Mouse (Mus musculus): Measurements from ENCODE around the gene Cacng4. TPM values are rescaled to one million over a fixed set of nuclear protein-coding genes. Genes with fewer than 3 reads are reported as not detected.

The Cacng4 gene
- polyA plus RNA-seq, 1 experiment from 2014 or later: 2.3 TPM

- DNase-seq (peak; percentile 17), ATAC-seq (ENCODE audit: insufficient read depth) (no peak)
- WGBS: 57% methylated on average over 6 of the region's 6 CpGs
- Histone ChIP-seq H3K27ac (ENCODE audit: low read depth) (no peak overlapping the region), H3K9ac (no peak overlapping the region), H3K27me3 (ENCODE audit: insufficient read depth, low read length) (no peaks in the 10 kb centered on the region), H3K9me3 (ENCODE audit: low read depth, low read length) (no peaks in the 10 kb centered on the region), H3K4me2 (no peak overlapping the region), H3K4me3 (ENCODE audit: low read depth, low read length) (no peak overlapping the region), H3K4me1 (ENCODE audit: insufficient read depth) (no peaks in the 10 kb centered on the region), H3K36me3 (ENCODE audit: insufficient read depth) (no peaks in the 10 kb centered on the region)
- TF ChIP-seq CTCF (IDR thresholded peaks at IDR 0.05; ENCODE audit: low read depth): no peak
Observed at GRCm38 (mm10) chr11:107772002-107772401, 22.4 kb downstream of the Cacng4 start.

- ATAC-seq (ENCODE audit: insufficient read depth) (no peak), DNase-seq (no peak)
- Histone ChIP-seq H3K4me2 (no peak overlapping the region), H3K27me3 (ENCODE audit: insufficient read depth, low read length) (no peaks in the 10 kb centered on the region), H3K27ac (ENCODE audit: low read depth) (no peak overlapping the region), H3K36me3 (ENCODE audit: insufficient read depth) (no peaks in the 10 kb centered on the region), H3K4me1 (ENCODE audit: insufficient read depth) (no peaks in the 10 kb centered on the region), H3K9me3 (ENCODE audit: low read depth, low read length) (no peaks in the 10 kb centered on the region), H3K9ac (no peak overlapping the region), H3K4me3 (ENCODE audit: low read depth, low read length) (no peak overlapping the region)
- no peak for TF ChIP-seq CTCF (IDR thresholded peaks at IDR 0.05; ENCODE audit: low read depth)
- 80% methylated on average over 8 of the region's 8 CpGs for WGBS
Observed at GRCm38 (mm10) chr11:107768361-107768760, 26.0 kb downstream of the Cacng4 start.

GRCm38 (mm10) chr11:107766932-107767331 is 27.4 kb downstream of the Cacng4 start:
- Histone ChIP-seq H3K4me3 (ENCODE audit: low read depth, low read length) (no peak overlapping the region), H3K36me3 (ENCODE audit: insufficient read depth) (no peaks in the 10 kb centered on the region), H3K9ac (no peak overlapping the region), H3K27me3 (ENCODE audit: insufficient read depth, low read length) (no peaks in the 10 kb centered on the region), H3K4me2 (no peak overlapping the region), H3K27ac (ENCODE audit: low read depth) (no peak overlapping the region), H3K4me1 (ENCODE audit: insufficient read depth) (peaks cover 3% of the 10 kb centered on the region; the same call in 1 of the 2 replicates), H3K9me3 (ENCODE audit: low read depth, low read length) (no peaks in the 10 kb centered on the region)
- DNase-seq (no peak), ATAC-seq (ENCODE audit: insufficient read depth) (no peak)
- WGBS: 83% methylated on average over 12 of the region's 12 CpGs
- no peak for TF ChIP-seq CTCF (IDR thresholded peaks at IDR 0.05; ENCODE audit: low read depth)

DNA sequence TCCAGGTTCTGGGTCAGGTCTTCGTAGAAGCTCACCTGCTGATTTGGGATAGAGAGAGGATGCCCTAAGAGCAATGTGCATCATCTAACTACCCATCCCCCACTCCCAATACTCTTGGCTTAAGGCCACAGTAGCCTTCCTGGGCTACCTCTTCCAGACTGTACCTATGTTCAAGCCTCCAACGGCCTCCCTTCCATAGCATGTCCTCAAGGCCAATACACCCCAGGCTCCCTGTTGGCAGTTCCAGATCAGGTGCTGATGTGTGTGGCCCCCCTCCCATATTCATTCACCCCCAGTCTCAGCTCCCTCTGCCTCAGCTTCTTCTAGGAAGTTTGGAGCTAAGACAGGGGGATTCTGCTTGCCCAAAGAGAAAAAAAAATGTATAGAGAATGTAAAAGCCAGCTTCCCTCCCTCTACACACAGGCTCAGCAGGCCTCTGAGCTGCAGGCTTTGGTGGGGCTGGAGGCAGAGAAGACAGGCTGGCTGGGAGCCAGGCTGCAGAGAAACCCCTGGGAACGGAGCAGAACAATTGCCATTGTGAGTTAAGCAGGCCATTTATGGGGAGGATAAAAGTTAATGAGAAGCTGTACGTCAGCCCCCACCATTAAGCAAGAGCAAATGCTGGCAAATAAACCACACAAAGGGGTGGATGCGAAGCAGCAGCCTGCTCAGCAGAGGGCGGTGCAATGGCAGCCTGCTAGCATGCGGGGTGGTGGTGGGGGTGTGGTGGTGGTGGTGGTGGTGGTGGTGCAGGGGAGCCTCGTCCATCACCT is 31.5 kb downstream of the Cacng4 start:
- Histone ChIP-seq H3K9me3 (ENCODE audit: low read depth, low read length) (no peaks in the 10 kb centered on the region), H3K27me3 (ENCODE audit: insufficient read depth, low read length) (no peaks in the 10 kb centered on the region), H3K4me1 (ENCODE audit: insufficient read depth) (peaks cover 3% of the 10 kb centered on the region; the same call in 1 of the 2 replicates), H3K36me3 (ENCODE audit: insufficient read depth) (no peaks in the 10 kb centered on the region), H3K4me3 (ENCODE audit: low read depth, low read length) (no peak overlapping the region), H3K9ac (no peak overlapping the region), H3K27ac (ENCODE audit: low read depth) (no peak overlapping the region), H3K4me2 (no peak overlapping the region)
- peak; percentile 16; the same call in 1 of the 2 replicates for TF ChIP-seq CTCF (IDR thresholded peaks at IDR 0.05; ENCODE audit: low read depth)
- ATAC-seq (ENCODE audit: insufficient read depth) (no peak; the same call in 1 of the 2 replicates), DNase-seq (peak; percentile 58)
- WGBS: 36% methylated on average over 8 of the region's 8 CpGs

GRCm38 (mm10) chr11:107761790-107762500 is 32.4 kb downstream of the Cacng4 start:
- H3K4me3 ChIP-seq (ENCODE audit: low read depth, low read length): no peak overlapping the region
- no peaks in the 10 kb centered on the region for H3K27me3 ChIP-seq (ENCODE audit: insufficient read depth, low read length)
- ATAC-seq (ENCODE audit: insufficient read depth): no peak
- DNase-seq: no peak
- H3K9ac ChIP-seq: no peak overlapping the region
- H3K9me3 ChIP-seq (ENCODE audit: low read depth, low read length): no peaks in the 10 kb centered on the region
- H3K4me2 ChIP-seq: no peak overlapping the region
- H3K27ac ChIP-seq (ENCODE audit: low read depth): no peak overlapping the region
- no peak for TF ChIP-seq CTCF (IDR thresholded peaks at IDR 0.05; ENCODE audit: low read depth)
- H3K4me1 ChIP-seq (ENCODE audit: insufficient read depth): peaks cover 3% of the 10 kb centered on the region; the same call in 1 of the 2 replicates
- 50% methylated on average over 10 of the region's 10 CpGs for WGBS
- no peaks in the 10 kb centered on the region for H3K36me3 ChIP-seq (ENCODE audit: insufficient read depth)

DNA sequence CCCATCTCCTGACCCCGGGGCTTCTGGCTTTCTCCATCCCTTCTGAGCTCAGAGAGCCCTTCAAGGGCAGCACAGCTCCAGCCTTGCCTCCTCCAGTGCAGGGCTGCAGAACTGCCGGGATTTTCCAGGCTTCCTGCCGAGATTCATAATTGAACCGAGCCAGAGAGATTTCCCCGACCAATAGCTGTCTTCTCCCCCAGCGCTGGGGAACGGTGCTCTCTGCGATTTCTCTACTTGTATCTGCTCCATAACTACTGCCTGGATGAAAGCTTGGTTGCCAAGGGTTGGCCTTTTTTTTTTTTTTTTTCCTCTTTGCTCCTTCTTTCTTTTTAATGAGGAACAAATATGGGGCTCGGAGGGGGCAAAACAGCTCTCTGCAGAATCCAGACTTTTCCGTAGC is 34.4 kb downstream of the Cacng4 start:
- Histone ChIP-seq H3K4me3 (ENCODE audit: low read depth, low read length) (no peak overlapping the region), H3K4me2 (no peak overlapping the region), H3K9me3 (ENCODE audit: low read depth, low read length) (no peaks in the 10 kb centered on the region), H3K27ac (ENCODE audit: low read depth) (no peak overlapping the region), H3K27me3 (ENCODE audit: insufficient read depth, low read length) (no peaks in the 10 kb centered on the region), H3K4me1 (ENCODE audit: insufficient read depth) (peaks cover 3% of the 10 kb centered on the region; the same call in 1 of the 2 replicates), H3K9ac (no peak overlapping the region), H3K36me3 (ENCODE audit: insufficient read depth) (no peaks in the 10 kb centered on the region)
- DNase-seq: no peak
- ATAC-seq (ENCODE audit: insufficient read depth): no peak
- no peak for TF ChIP-seq CTCF (IDR thresholded peaks at IDR 0.05; ENCODE audit: low read depth)
- WGBS: 65% methylated on average over 10 of the region's 10 CpGs

DNA sequence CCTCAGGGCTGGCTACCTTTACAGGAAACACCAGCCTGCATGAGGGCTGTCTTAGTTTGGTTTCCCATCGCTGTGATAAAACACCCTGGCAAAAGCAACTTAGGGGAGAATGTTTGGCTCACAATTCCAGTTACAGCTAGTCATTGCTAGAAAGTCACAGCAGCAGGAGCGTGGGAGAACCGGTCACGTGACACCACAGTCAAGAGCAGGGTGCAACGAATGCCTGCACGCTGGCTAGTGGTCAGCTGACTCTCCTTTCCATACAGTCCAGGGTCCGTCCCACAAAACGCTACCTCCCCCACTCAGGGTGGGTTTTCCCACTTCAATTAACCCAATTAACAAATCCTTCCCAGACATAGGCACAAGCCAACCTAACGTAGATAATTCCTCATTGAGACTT is 34.8 kb downstream of the Cacng4 start:
- no peak for TF ChIP-seq CTCF (IDR thresholded peaks at IDR 0.05; ENCODE audit: low read depth)
- 74% methylated on average over 9 of the region's 9 CpGs for WGBS

More for the DNA sequence above, 34.8 kb downstream of the Cacng4 start:
- no peak overlapping the region for H3K27ac ChIP-seq (ENCODE audit: low read depth)
- H3K4me1 ChIP-seq (ENCODE audit: insufficient read depth): peaks cover 3% of the 10 kb centered on the region; the same call in 1 of the 2 replicates
- no peak for ATAC-seq (ENCODE audit: insufficient read depth)
- H3K27me3 ChIP-seq (ENCODE audit: insufficient read depth, low read length): no peaks in the 10 kb centered on the region
- no peaks in the 10 kb centered on the region for H3K9me3 ChIP-seq (ENCODE audit: low read depth, low read length)
- no peak for DNase-seq
- no peaks in the 10 kb centered on the region for H3K36me3 ChIP-seq (ENCODE audit: insufficient read depth)
- H3K4me2 ChIP-seq: no peak overlapping the region
- H3K9ac ChIP-seq: no peak overlapping the region
- no peak overlapping the region for H3K4me3 ChIP-seq (ENCODE audit: low read depth, low read length)

Measured in lung, embryonic 14.5 days (tissue).